In genomic region chr19:53676718-53677634, GRCm38 (mm10) we compare ENCODE assay signal across 9 mouse cellular contexts. TPM values are rescaled to one million over a fixed set of nuclear protein-coding genes. Genes with fewer than 3 reads are reported as not detected.
A peak's percentile ranks its signal among the peaks of the same experiment; 100 is the strongest.
DNase-seq lines count a peak whose midpoint lies in the region; ATAC-seq and TF ChIP-seq lines count a peak whose summit lies in the region.
"Had no signal": no experiment of that assay in that cellular context is flagged by ENCODE, and none has a peak within 500 bp of the region (broad histone marks: within the 10 kb centered on the region; RNA-seq: fewer than 3 reads in every experiment).

Gene Rbm20 (plus strand): TSS chr19:53677306.

- H3K36me3 ChIP-seq in forebrain, embryonic 16.5 days (ENCODE audit: control insufficient read depth, insufficient read depth), result no peaks in the 10 kb centered on the region
- H3K36me3 ChIP-seq in stomach, embryonic 16.5 days (ENCODE audit: control insufficient read depth, insufficient read depth, low read length), result no peaks in the 10 kb centered on the region
- H3K36me3 ChIP-seq: G1E had no signal

- no peak for TF ChIP-seq CTCF in layer of hippocampus, adult 2 months (conservative IDR thresholded peaks at IDR 0.05)

- H3K4me2 ChIP-seq in forebrain, embryonic 16.5 days (ENCODE audit: low read length), result peak within 1 kb of the TSS; percentile 100
- H3K4me2 ChIP-seq in stomach, embryonic 16.5 days (ENCODE audit: low read depth, low read length), result peak within 1 kb of the TSS; percentile 100

- peak; percentile 7 to 25 for DNase-seq in layer of hippocampus, adult 2 months (ENCODE audit: low spot score in 2 of 2)
- DNase-seq in layer of hippocampus, adult 8-10 months (ENCODE audit: low spot score in 2 of 2), result no peak
- DNase-seq in adrenal gland, postnatal 25 days, result peak; percentile 63
- peak; percentile 64 to 79 for DNase-seq in heart, postnatal 36 days
- DNase-seq in kidney, postnatal 4 days, result peak; percentile 62 to 78

- intact Hi-C loops in heart, postnatal 36 days (cut with DNase I), result no loop called here

- peak within 1 kb of the TSS; percentile 62 for H3K9ac ChIP-seq in forebrain, embryonic 16.5 days (replicated peaks; ENCODE audit: low read depth, low read length)
- peak within 1 kb of the TSS; percentile 70 for H3K9ac ChIP-seq in stomach, embryonic 16.5 days (ENCODE audit: low read length)

- H3K27ac ChIP-seq in layer of hippocampus, adult 2 months, result peak within 1 kb of the TSS; percentile 46; the same call in 1 of the 2 replicates
- no peak within 1 kb of the TSS for H3K27ac ChIP-seq in forebrain, embryonic 16.5 days (ENCODE audit: low read length)
- no peak within 1 kb of the TSS for H3K27ac ChIP-seq in stomach, embryonic 16.5 days (ENCODE audit: low read length)

- under 1% methylated on average over 72 of the region's 82 CpGs for WGBS in forebrain, embryonic 16.5 days
- WGBS in stomach, embryonic 16.5 days, result under 1% methylated on average over 74 of the region's 82 CpGs

- peak; percentile 77 for ATAC-seq in forebrain, embryonic 16.5 days
- peak; percentile 37; the same call in 1 of the 2 replicates for ATAC-seq in megakaryocyte-erythroid progenitor cell, adult 5-6 weeks (replicated peaks; ENCODE audit: low FRiP score, low TSS enrichment, poor library complexity, severe bottlenecking)
- peak; percentile 66 for ATAC-seq in stomach, embryonic 16.5 days (ENCODE audit: insufficient read depth, low FRiP score)

- peak within 1 kb of the TSS; percentile 70 for H3K4me3 ChIP-seq in layer of hippocampus, adult 2 months
- peak within 1 kb of the TSS; percentile 70 for H3K4me3 ChIP-seq in forebrain, embryonic 16.5 days (replicated peaks; ENCODE audit: low read length)
- peak within 1 kb of the TSS; percentile 61 for H3K4me3 ChIP-seq in stomach, embryonic 16.5 days (replicated peaks; ENCODE audit: low read length)

- no peaks in the 10 kb centered on the region for H3K9me3 ChIP-seq in forebrain, embryonic 16.5 days (ENCODE audit: control insufficient read depth, low read length)
- no peaks in the 10 kb centered on the region for H3K9me3 ChIP-seq in stomach, embryonic 16.5 days (replicated peaks; ENCODE audit: control insufficient read depth, low read length)
- H3K9me3 ChIP-seq: G1E had no signal

- peaks cover 19% of the 10 kb centered on the region for H3K4me1 ChIP-seq in forebrain, embryonic 16.5 days (replicated peaks; ENCODE audit: control insufficient read depth, insufficient read depth, low read length)
- peaks cover 8% of the 10 kb centered on the region; the same call in 1 of the 2 replicates for H3K4me1 ChIP-seq in stomach, embryonic 16.5 days (ENCODE audit: control insufficient read depth, insufficient read depth, low read length)

- peaks cover 37% of the 10 kb centered on the region for H3K27me3 ChIP-seq in forebrain, embryonic 16.5 days (replicated peaks; ENCODE audit: control insufficient read depth, insufficient read depth, low read length)
- H3K27me3 ChIP-seq in stomach, embryonic 16.5 days (ENCODE audit: control insufficient read depth, insufficient read depth, low read length), result peaks cover 57% of the 10 kb centered on the region

RNA-seq across cellular contexts. Expression of gene Rbm20, which starts in this region (rescaled TPM):
- 1 to 10 TPM; 2.3 to 3.3 TPM for total RNA-seq in layer of hippocampus, adult 2 months (2021)
- total RNA-seq in layer of hippocampus, adult 8-10 months (2022), result 1 to 10 TPM; 1.8 to 4.0 (median 3.2) TPM
- total RNA-seq in adrenal gland, postnatal 25 days (2021), result 2.2 and 2.6 TPM in 2 replicates
- polyA plus RNA-seq in forebrain, embryonic 16.5 days (2015; fragmentation: Nextera tagmentation; extraction: Ambion mirVana), result 3.9 and 6.2 TPM in 2 replicates
- 100 to 1,000 TPM; 216 to 224 TPM for total RNA-seq in heart, postnatal 36 days (2021)
- total RNA-seq in megakaryocyte-erythroid progenitor cell, adult 5-6 weeks (2014; fragmentation: Nextera tagmentation), result 0.22 and 1.2 TPM in 2 replicates
- total RNA-seq in megakaryocyte-erythroid progenitor cell, adult 5-6 weeks (2017), result 0.27 and 0.38 TPM in 2 replicates
- 1.4 and 1.7 TPM in 2 replicates for polyA plus RNA-seq in stomach, embryonic 16.5 days (2015; fragmentation: Nextera tagmentation; extraction: Ambion mirVana)

Comparison
In these comparisons a context has a peak if more than half of its experiments do, and no peak if none do; other contexts are left out.
1. RNA of gene Rbm20 (total RNA-seq): 216 to 224 TPM in heart, postnatal 36 days; 1.8 to 4.0 TPM in layer of hippocampus, adult 8-10 months, 2.3 to 3.3 TPM in layer of hippocampus, adult 2 months, 2.2 to 2.6 TPM in adrenal gland, postnatal 25 days and 0.22 to 1.2 TPM in megakaryocyte-erythroid progenitor cell, adult 5-6 weeks; every median in the first group is over 10 times any median in the second.
2. DNase-seq: peak in layer of hippocampus, adult 2 months (2 of 2), adrenal gland, postnatal 25 days (single experiment), heart, postnatal 36 days (2 of 2) and kidney, postnatal 4 days (2 of 2); none in layer of hippocampus, adult 8-10 months (0 of 2).
3. Peak in every context shown above with its lines, with median percentiles within 50 percentile points of each other: H3K4me3 ChIP-seq and ATAC-seq.